In the genomic region with DNA sequence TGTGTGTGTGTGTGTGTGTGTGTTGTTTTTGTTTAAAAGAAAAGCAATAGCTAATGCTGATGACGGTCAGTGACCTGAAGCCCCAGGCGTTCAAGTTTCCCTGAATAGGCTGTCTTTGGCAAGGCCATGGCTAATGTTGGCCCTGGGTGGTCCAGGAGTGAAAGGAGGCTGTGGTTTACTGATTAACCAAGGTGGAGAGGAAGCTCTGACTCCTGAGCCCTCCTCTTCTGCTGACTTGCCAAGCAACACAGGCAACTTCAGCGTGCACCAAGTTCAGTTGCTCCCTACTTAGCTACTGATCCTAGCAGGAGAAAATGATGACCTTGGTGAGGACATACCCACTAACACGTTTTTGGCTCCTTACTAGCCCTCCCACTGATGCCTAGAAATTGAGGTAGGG, we compare ENCODE assay signal across 18 mouse cellular contexts. TPM values are rescaled to one million over a fixed set of nuclear protein-coding genes. Genes with fewer than 3 reads are reported as not detected.
DNase-seq lines count a peak whose midpoint lies in the region; ATAC-seq and TF ChIP-seq lines count a peak whose summit lies in the region.
"Had no signal": no experiment of that assay in that cellular context is flagged by ENCODE, and none has a peak within 500 bp of the region (broad histone marks: within the 10 kb centered on the region; RNA-seq: fewer than 3 reads in every experiment).

No protein-coding gene starts in this region.

- TF ChIP-seq RAD21 in MEL (IDR thresholded peaks at IDR 0.05; ENCODE audit: low read depth, low read length) = no peak

- H3K36me3 ChIP-seq in liver, adult 2 months (ENCODE audit: control insufficient read depth, insufficient read depth, low read length) = no peaks in the 10 kb centered on the region
- no peaks in the 10 kb centered on the region for H3K36me3 ChIP-seq in liver, embryonic 12.5 days
- H3K36me3 ChIP-seq in MEL (ENCODE audit: control insufficient read depth in 1 of 2, insufficient read depth in 2 of 2, low read length in 2 of 2) = peaks cover 0 to 12% of the 10 kb centered on the region in 2 experiments; a peak in 2 of 4 replicates
- H3K36me3 ChIP-seq: heart, embryonic 13.5 days; hindbrain, embryonic 12.5 days; limb, embryonic 13.5 days; neural tube, embryonic 15.5 days had no signal

- WGBS in liver, adult 2 months = 17% methylated on average over 4 of the region's 4 CpGs
- WGBS in liver, embryonic 12.5 days (ENCODE audit: insufficient replicate concordance) = 10% methylated on average over 4 of the region's 4 CpGs

- DNase-seq in liver, adult 2 months (ENCODE audit: extremely low read depth, low read depth, low spot score) = peak; percentile 89
- DNase-seq in MEL (ENCODE audit: low read depth, low spot score) = peak; percentile 71
- peak; percentile 44 for DNase-seq in Patski (ENCODE audit: low read depth, low spot score)
- peak; percentile 43 to 73 for DNase-seq in kidney, postnatal 25 days
- DNase-seq in gastrocnemius, postnatal 25 days = no peak
- DNase-seq: adrenal gland, postnatal 25 days; cerebellum, adult 9-11 months; gastrocnemius, postnatal 36 days; right cerebral cortex, postnatal 4 days; thymus, adult 18-20 months had no signal

- in situ Hi-C loops in Patski (cut with MboI; ENCODE audit: low pct_unique_long_range_greater_than_20kb) = no loop called here

- H3K9ac ChIP-seq in liver, adult 2 months (ENCODE audit: low read depth, low read length) = no peak overlapping the region
- no peak overlapping the region for H3K9ac ChIP-seq in liver, embryonic 12.5 days
- 0 out of 2 replicates have a peak overlapping the region, but pooled peaks have one; percentile 14 for H3K9ac ChIP-seq in MEL (ENCODE audit: control insufficient read depth, low read depth, low read length, poor library complexity, severe bottlenecking)
- H3K9ac ChIP-seq: heart, embryonic 13.5 days; hindbrain, embryonic 12.5 days; limb, embryonic 13.5 days; neural tube, embryonic 15.5 days had no signal

- H3K4me3 ChIP-seq in liver, adult 2 months (ENCODE audit: insufficient read depth, low read depth, low read length) = no peak overlapping the region
- no peak overlapping the region for H3K4me3 ChIP-seq in liver, embryonic 12.5 days
- H3K4me3 ChIP-seq in MEL (ENCODE audit: control insufficient read depth in 1 of 2, insufficient read depth in 1 of 2, low read depth in 2 of 2, low read length in 2 of 2) = peak overlapping the region; percentile 19 to 78; a peak in 2 of 4 replicates
- H3K4me3 ChIP-seq: heart, embryonic 13.5 days; hindbrain, embryonic 12.5 days; limb, embryonic 13.5 days; neural tube, embryonic 15.5 days had no signal

- ATAC-seq in liver, embryonic 12.5 days = no peak
- peak; percentile 53 for ATAC-seq in Patski
- no peak for ATAC-seq in cerebellum, adult (ENCODE audit: insufficient number of reproducible peaks, low FRiP score, low TSS enrichment)
- ATAC-seq: activated CD4-positive, CD25-positive, alpha-beta regulatory T cell, adult 4 months had no signal

- TF ChIP-seq EP300 in MEL (IDR thresholded peaks at IDR 0.05; ENCODE audit: low read depth in 1 of 2, low read length in 2 of 2) = 0 out of 4 replicates have a peak, but pooled peaks of 1 of the 2 experiments have one; percentile 5

- no peak for TF ChIP-seq POLR2A in liver, adult 2 months (IDR thresholded peaks at IDR 0.05; ENCODE audit: extremely low read depth, insufficient read depth, low read length)
- TF ChIP-seq POLR2A in MEL (IDR thresholded peaks at IDR 0.05; ENCODE audit: control insufficient read depth in 1 of 2, insufficient read depth in 1 of 2, low read depth in 1 of 2, low read length in 2 of 2, poor library complexity in 1 of 2) = no peak

- POLR2A ChIA-PET in Patski (lab: Charles Lee) = interaction anchor here (0.6 kb wide), 1 partner anchor 1500 kb away, joined by 3 read pairs; no protein-coding TSS in a partner anchor

- H3K79me2 ChIP-seq in liver, adult 2 months (ENCODE audit: control insufficient read depth, insufficient read depth, low read length) = no peaks in the 10 kb centered on the region; the same call in 1 of the 2 replicates
- no peaks in the 10 kb centered on the region for H3K79me2 ChIP-seq in MEL (ENCODE audit: control insufficient read depth, insufficient read depth, low read length, poor library complexity)

- H3K27ac ChIP-seq in liver, adult 2 months (replicated peaks; ENCODE audit: insufficient read depth, low read depth, low read length) = no peak overlapping the region
- no peak overlapping the region for H3K27ac ChIP-seq in liver, embryonic 12.5 days
- no peak overlapping the region for H3K27ac ChIP-seq in MEL (ENCODE audit: control insufficient read depth, low read depth, low read length)
- H3K27ac ChIP-seq: heart, embryonic 13.5 days; hindbrain, embryonic 12.5 days; limb, embryonic 13.5 days; neural tube, embryonic 15.5 days had no signal

- no peak for TF ChIP-seq CTCF in liver, adult 2 months (IDR thresholded peaks at IDR 0.05; ENCODE audit: low read depth, low read length)
- no peak for TF ChIP-seq CTCF in MEL (IDR thresholded peaks at IDR 0.05 in 2 of 3, conservative IDR thresholded peaks at IDR 0.05 in 1 of 3; ENCODE audit: control insufficient read depth in 1 of 3, insufficient read depth in 1 of 3, low read depth in 2 of 3, low read length in 3 of 3, poor library complexity in 1 of 3, severe bottlenecking in 1 of 3)
- TF ChIP-seq CTCF in Patski (IDR thresholded peaks at IDR 0.05) = no peak

- CTCF ChIA-PET in Patski (lab: Charles Lee) = interaction anchor here (1.6 kb wide), 1 partner anchor 50 kb away, joined by 3 read pairs; no protein-coding TSS in a partner anchor

- H3K4me2 ChIP-seq in liver, embryonic 12.5 days = no peak overlapping the region
- H3K4me2 ChIP-seq: heart, embryonic 13.5 days; hindbrain, embryonic 12.5 days; limb, embryonic 13.5 days; neural tube, embryonic 15.5 days had no signal

- peaks cover 9% of the 10 kb centered on the region; the same call in 1 of the 2 replicates for H3K27me3 ChIP-seq in liver, adult 2 months (ENCODE audit: control insufficient read depth, insufficient read depth, low read length)
- peaks cover 98% of the 10 kb centered on the region for H3K27me3 ChIP-seq in liver, embryonic 12.5 days (replicated peaks)
- H3K27me3 ChIP-seq in MEL (ENCODE audit: control insufficient read depth in 1 of 2, insufficient read depth in 2 of 2, low read length in 2 of 2) (peaks cover 0 to 1% of the 10 kb centered on the region in 2 experiments; a peak in 2 of 4 replicates), Patski (no peaks in the 10 kb centered on the region)

- H3K4me1 ChIP-seq in liver, adult 2 months (ENCODE audit: control insufficient read depth, insufficient read depth, low read length) = peaks cover 13% of the 10 kb centered on the region
- H3K4me1 ChIP-seq in liver, embryonic 12.5 days = peaks cover 16% of the 10 kb centered on the region
- peaks cover 12 to 25% of the 10 kb centered on the region in 2 experiments for H3K4me1 ChIP-seq in MEL (ENCODE audit: control insufficient read depth in 1 of 2, insufficient read depth in 2 of 2, low read length in 2 of 2)

- H3K9me3 ChIP-seq in liver, embryonic 12.5 days (replicated peaks) = no peaks in the 10 kb centered on the region
- no peaks in the 10 kb centered on the region for H3K9me3 ChIP-seq in MEL (replicated peaks; ENCODE audit: insufficient read depth, low read length)
- H3K9me3 ChIP-seq: heart, embryonic 13.5 days; hindbrain, embryonic 12.5 days; limb, embryonic 13.5 days; neural tube, embryonic 15.5 days had no signal

RNA-seq across cellular contexts. Expression of gene Lhx6, which starts 12.5 kb away (rescaled TPM):
- 0.37 and 0.67 TPM in 2 replicates for total RNA-seq in liver, adult 2 months (2014; rRNA removed)
- 1.7 and 3.0 TPM in 2 replicates for polyA plus RNA-seq in liver, adult 2 months (2012; rRNA removed)
- polyA plus RNA-seq in liver, embryonic 12.5 days (2016; fragmentation: Nextera tagmentation; extraction: Ambion mirVana) = 0.29 and 0.39 TPM in 2 replicates
- total RNA-seq in MEL (2012; rRNA removed) = 1.1 and 1.3 TPM in 2 replicates
- polyA plus RNA-seq in MEL (2012; ENCODE audit: insufficient read depth in 1 of 2, insufficient read length in 2 of 2, low read depth in 1 of 2, low replicate concordance in 2 of 2, missing spikeins in 1 of 2) = 1 to 10 TPM in 1 of 2 experiments, not detected in 1; 3.0 TPM
- 10.7 TPM for polyA plus RNA-seq in Patski (2021)
- 1 to 10 TPM; 3.7 to 4.0 TPM for total RNA-seq in gastrocnemius, postnatal 25 days (2021)
- total RNA-seq: megakaryocyte-erythroid progenitor cell, adult 5-6 weeks had no signal
- polyA plus RNA-seq: activated CD4-positive, CD25-positive, alpha-beta regulatory T cell, adult 4 months had no signal

RNA-seq across cellular contexts. Expression of gene Mrrf, which starts 43.4 kb away (rescaled TPM):
- 20.0 and 28.7 TPM in 2 replicates for total RNA-seq in liver, adult 2 months (2014; rRNA removed)
- 28.0 and 31.4 TPM in 2 replicates for polyA plus RNA-seq in liver, adult 2 months (2012; rRNA removed)
- polyA plus RNA-seq in liver, embryonic 12.5 days (2016; fragmentation: Nextera tagmentation; extraction: Ambion mirVana) = 24.9 and 25.7 TPM in 2 replicates
- 20.0 and 28.0 TPM in 2 replicates for total RNA-seq in MEL (2012; rRNA removed)
- polyA plus RNA-seq in MEL (2012; ENCODE audit: insufficient read depth in 1 of 2, insufficient read length in 2 of 2, low read depth in 1 of 2, low replicate concordance in 2 of 2, missing spikeins in 1 of 2) (10 to 100 TPM in 1 of 2 experiments, not detected in 1; 31.2 TPM), Patski (2021) (31.1 TPM)
- 10 to 100 TPM; 13.7 to 14.8 TPM for total RNA-seq in gastrocnemius, postnatal 25 days (2021)

RNA-seq across cellular contexts. Expression of gene Morn5, which starts 43.5 kb away (rescaled TPM):
- not detected in 2 replicates for total RNA-seq in liver, adult 2 months (2014; rRNA removed)
- polyA plus RNA-seq in liver, adult 2 months (2012; rRNA removed) = not detected in 2 replicates
- polyA plus RNA-seq in liver, embryonic 12.5 days (2016; fragmentation: Nextera tagmentation; extraction: Ambion mirVana) = 0.18 TPM in 1 of 2 replicates, not detected in the other
- total RNA-seq in MEL (2012; rRNA removed) = 0.81 and 0.98 TPM in 2 replicates
- polyA plus RNA-seq in MEL (2012; ENCODE audit: insufficient read depth in 1 of 2, insufficient read length in 2 of 2, low read depth in 1 of 2, low replicate concordance in 2 of 2, missing spikeins in 1 of 2) (1 to 10 TPM in 1 of 2 experiments, not detected in 1; 1.3 TPM), Patski (2021) (5.5 TPM)
- total RNA-seq in gastrocnemius, postnatal 25 days (2021) = not detected
- total RNA-seq: adrenal gland, postnatal 25 days; gastrocnemius, postnatal 36 days; megakaryocyte-erythroid progenitor cell, adult 5-6 weeks had no signal
- polyA plus RNA-seq: activated CD4-positive, CD25-positive, alpha-beta regulatory T cell, adult 4 months; heart, embryonic 13.5 days had no signal

RNA-seq across cellular contexts. Expression of gene Ndufa8, which starts 43.5 kb away (rescaled TPM):
- 87.0 and 90.9 TPM in 2 replicates for total RNA-seq in liver, adult 2 months (2014; rRNA removed)
- 86.2 and 96.3 TPM in 2 replicates for polyA plus RNA-seq in liver, adult 2 months (2012; rRNA removed)
- 155 and 162 TPM in 2 replicates for polyA plus RNA-seq in liver, embryonic 12.5 days (2016; fragmentation: Nextera tagmentation; extraction: Ambion mirVana)
- 167 and 186 TPM in 2 replicates for total RNA-seq in MEL (2012; rRNA removed)
- 100 to 1,000 TPM in 1 of 2 experiments, not detected in 1; 357 TPM for polyA plus RNA-seq in MEL (2012; ENCODE audit: insufficient read depth in 1 of 2, insufficient read length in 2 of 2, low read depth in 1 of 2, low replicate concordance in 2 of 2, missing spikeins in 1 of 2)
- 282 TPM for polyA plus RNA-seq in Patski (2021)
- 100 to 1,000 TPM; 390 to 396 TPM for total RNA-seq in gastrocnemius, postnatal 25 days (2021)

RNA-seq across cellular contexts. Expression of gene Rbm18, which starts 43.8 kb away (rescaled TPM):
- 13.3 and 14.2 TPM in 2 replicates for total RNA-seq in liver, adult 2 months (2014; rRNA removed)
- polyA plus RNA-seq in liver, adult 2 months (2012; rRNA removed) = 4.8 and 5.6 TPM in 2 replicates
- 28.2 and 29.9 TPM in 2 replicates for polyA plus RNA-seq in liver, embryonic 12.5 days (2016; fragmentation: Nextera tagmentation; extraction: Ambion mirVana)
- total RNA-seq in MEL (2012; rRNA removed) = 16.4 and 20.1 TPM in 2 replicates
- 10 to 100 TPM in 1 of 2 experiments, not detected in 1; 16.7 TPM for polyA plus RNA-seq in MEL (2012; ENCODE audit: insufficient read depth in 1 of 2, insufficient read length in 2 of 2, low read depth in 1 of 2, low replicate concordance in 2 of 2, missing spikeins in 1 of 2)
- 37.6 TPM for polyA plus RNA-seq in Patski (2021)
- 10 to 100 TPM; 27.2 to 29.2 TPM for total RNA-seq in gastrocnemius, postnatal 25 days (2021)

Comparison
In these comparisons a context has a peak if more than half of its experiments do, and no peak if none do; other contexts are left out.
1. H3K4me3 ChIP-seq: peak in MEL (2 of 2); none in liver, adult 2 months (single experiment) and liver, embryonic 12.5 days (single experiment).